Mouse (Mus musculus): ENCODE results near the gene Zbtb20.

DNA sequence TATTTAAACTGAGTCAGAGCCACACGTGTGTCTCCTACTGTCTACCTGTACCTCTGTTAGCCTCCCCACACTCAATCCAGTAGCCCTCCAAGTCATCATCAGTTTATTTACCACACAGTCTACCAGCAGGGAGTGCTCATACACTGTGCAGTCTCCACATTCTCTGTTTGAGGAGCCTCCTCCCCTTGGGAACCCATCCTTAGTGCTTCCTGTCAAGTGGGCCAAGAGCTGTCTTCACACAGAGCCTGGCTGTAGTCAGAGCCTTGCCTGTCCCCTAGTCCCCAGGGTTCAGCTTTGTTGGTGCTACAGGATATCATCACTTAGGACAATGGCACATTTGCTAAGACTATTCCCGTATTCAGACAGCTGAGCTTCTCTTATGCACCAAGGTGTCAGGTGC is 519.1 kb downstream of the Zbtb20 start:
- no peak for TF ChIP-seq USF1 (IDR thresholded peaks at IDR 0.05; ENCODE audit: low read depth)
- TF ChIP-seq CTCF (IDR thresholded peaks at IDR 0.05; ENCODE audit: control insufficient read depth, insufficient read depth, insufficient read length), result no peak

Data from C2C12 (cell line).